Mouse (Mus musculus): ENCODE measurements around the gene Grik5.

Grik5 gene

GRCm38 (mm10) chr7:24985799-24986198, 86.3 kb downstream of the Grik5 start:
- ATAC-seq (ENCODE audit: low TSS enrichment): no peak

- no peak for ATAC-seq (ENCODE audit: low TSS enrichment)
Measured at GRCm38 (mm10) chr7:24984307-24984706, 87.8 kb downstream of the Grik5 start.

- ATAC-seq (ENCODE audit: low TSS enrichment): no peak
Measured at GRCm38 (mm10) chr7:24983396-24983795, 88.8 kb downstream of the Grik5 start.

GRCm38 (mm10) chr7:24980439-24980838, 91.7 kb downstream of the Grik5 start:
- no peak for ATAC-seq (ENCODE audit: low TSS enrichment)

GRCm38 (mm10) chr7:24978781-24979180, 93.4 kb downstream of the Grik5 start:
- ATAC-seq (ENCODE audit: low TSS enrichment): no peak

GRCm38 (mm10) chr7:24974893-24975595, 97.1 kb downstream of the Grik5 start:
- ATAC-seq (ENCODE audit: low TSS enrichment): no peak

GRCm38 (mm10) chr7:24973902-24974301, 98.2 kb downstream of the Grik5 start:
- no peak for ATAC-seq (ENCODE audit: low TSS enrichment)

- no peak for ATAC-seq (ENCODE audit: low TSS enrichment)
Measured at GRCm38 (mm10) chr7:24973208-24973607, 98.9 kb downstream of the Grik5 start.

- ATAC-seq (ENCODE audit: low TSS enrichment): peak; percentile 88
Measured at GRCm38 (mm10) chr7:24971972-24972893, 99.9 kb downstream of the Grik5 start, which contains the start of gene Rabac1. Rabac1 (minus strand) TSS chr7:24972754.

GRCm38 (mm10) chr7:24971261-24971971, 100.7 kb downstream of the Grik5 start:
- ATAC-seq (ENCODE audit: low TSS enrichment): peak; percentile 5

- ATAC-seq (ENCODE audit: low TSS enrichment): no peak
Measured at GRCm38 (mm10) chr7:24970341-24970740, 101.8 kb downstream of the Grik5 start.

- no peak for ATAC-seq (ENCODE audit: low TSS enrichment)
Measured at GRCm38 (mm10) chr7:24969805-24970204, 102.3 kb downstream of the Grik5 start.

GRCm38 (mm10) chr7:24968463-24968862, 103.7 kb downstream of the Grik5 start:
- no peak for ATAC-seq (ENCODE audit: low TSS enrichment)

- no peak for ATAC-seq (ENCODE audit: low TSS enrichment)
Measured at GRCm38 (mm10) chr7:24967966-24968365, 104.2 kb downstream of the Grik5 start.

- ATAC-seq (ENCODE audit: low TSS enrichment): no peak
Measured at GRCm38 (mm10) chr7:24964897-24965535, 107.1 kb downstream of the Grik5 start.

GRCm38 (mm10) chr7:24964288-24964687, 107.9 kb downstream of the Grik5 start:
- no peak for ATAC-seq (ENCODE audit: low TSS enrichment)

Measured in frontal cortex, adult (tissue).